Mouse (Mus musculus) testis, adult 2 months (tissue): ENCODE measurements around the gene Rad9b.

Experiments
- CTCF ChIP-seq: fragments of 200-500 bp; IDR thresholded peaks from 2 replicates; pipeline ENCODE4 v1.5.1; 2012; ENCODE audit warnings: low read depth, mild to moderate bottlenecking, inconsistent platforms, low read length, moderate library complexity; ENCODE audit not compliant: control insufficient read depth, insufficient read depth, insufficient replicate concordance
- POLR2A ChIP-seq: fragments of 200-500 bp; IDR thresholded peaks from 2 replicates; pipeline ENCODE4 v1.6.1; 2012; ENCODE audit warnings: low read depth, mild to moderate bottlenecking, inconsistent platforms, low read length, moderate library complexity; ENCODE audit not compliant: control insufficient read depth

DNA sequence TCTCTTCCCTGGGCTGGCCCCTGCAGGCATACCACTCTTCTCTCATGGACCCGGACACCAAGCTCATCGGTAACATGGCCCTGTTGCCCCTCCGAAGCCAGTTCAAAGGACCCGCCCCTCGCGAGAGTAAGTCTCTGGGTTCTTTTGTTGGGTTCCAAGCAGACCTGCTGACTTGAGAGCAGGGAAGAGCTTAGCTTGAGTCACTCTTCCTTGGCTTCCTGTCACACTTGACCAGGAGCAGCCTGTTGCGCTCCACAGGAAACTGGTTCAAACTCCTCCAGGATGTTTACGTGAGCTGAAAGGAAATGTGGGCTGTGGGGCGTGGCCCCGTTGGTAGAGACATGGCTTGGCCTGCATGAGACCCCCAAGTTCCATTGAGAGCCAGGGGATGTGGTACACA lies 42.8 kb upstream of the Rad9b start:
- TF ChIP-seq POLR2A (no peak), CTCF (no peak)
